Mouse (Mus musculus) adrenal gland, adult 18-20 months (tissue): ENCODE results near the gene Recql5. TPM values are rescaled to one million over a fixed set of nuclear protein-coding genes. Genes with fewer than 3 reads are reported as not detected.

Source experiments
- DNase-seq, 2 experiments: peaks; one replicate each; pipeline ENCODE4 v3.0.0; 2021 to 2022; ENCODE audit warnings: low spot score in 2 of 2
- long read RNA-seq, 2 experiments: library from polyadenylated mRNA; stranded (forward); transcript quantifications; one replicate each; pipeline ENCODE4 v2.0.0; 2021
- total RNA-seq, 2 experiments: library from RNA; stranded (reverse); gene quantifications; 1 replicate in 1 of 2; 2 replicates in 1 of 2; pipeline ENCODE4 v1.2.3; 2021

Gene Recql5
- total RNA-seq = 10 to 100 TPM; 17.1 to 27.1 TPM
- long read RNA-seq, experiment 1, transcript Recql5-201 (19 exons, 3,971 nt) = major isoform, 6 of 15 reads
- long read RNA-seq, experiment 1, partial matches to known transcripts = 1 of 15 reads
- long read RNA-seq, experiment 1, other reads (novel, unspliced or antisense) = 8 of 15 reads
- long read RNA-seq, experiment 2, transcript Recql5-201 (19 exons, 3,971 nt) = major isoform, 16 of 26 reads
- long read RNA-seq, experiment 2, partial matches to known transcripts = 6 of 26 reads
- long read RNA-seq, experiment 2, other reads (novel, unspliced or antisense) = 4 of 26 reads

DNA sequence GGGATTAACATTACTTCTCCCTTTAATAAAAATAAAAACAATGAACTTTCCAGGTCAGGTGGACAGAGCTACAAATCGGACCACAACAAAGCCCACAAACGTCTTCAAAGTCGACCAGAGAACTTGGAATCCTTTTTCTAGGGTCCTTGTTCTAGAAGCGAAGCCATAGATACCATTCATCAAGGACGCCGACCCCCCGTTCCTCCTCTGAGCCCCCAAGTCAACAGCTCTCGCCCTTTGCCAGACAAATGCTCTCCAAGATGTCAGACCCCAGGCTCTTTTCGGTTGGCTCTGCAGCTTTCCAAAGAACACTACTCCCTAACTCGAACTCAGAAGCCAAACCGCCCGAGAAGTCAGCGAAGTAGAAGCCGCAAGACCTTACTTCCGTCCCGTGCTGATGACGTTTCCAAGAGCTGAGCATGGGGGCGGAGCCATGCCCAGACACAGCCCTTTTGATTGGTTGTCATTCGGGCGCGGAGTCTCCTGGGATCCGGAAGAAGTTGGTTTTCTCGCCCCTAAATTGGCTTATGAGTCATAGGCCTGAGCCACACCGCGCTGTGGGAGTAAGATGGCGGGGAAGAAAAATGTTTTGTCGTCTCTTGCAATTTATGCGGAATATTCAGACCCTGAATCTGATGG, at the start of gene Recql5, which contains the start of gene Sap30bp:
Gene Recql5 (minus strand): TSS at position 370 of the 639 bp plus-strand sequence.
Gene Sap30bp (plus strand): TSS at position 175 of the 639 bp plus-strand sequence.
- peak; percentile 95 to 97 for DNase-seq

- DNase-seq = no peak
These were observed 49.2 kb upstream of the Recql5 start for GRCm38 (mm10) chr11:115982472-115982871.

DNA sequence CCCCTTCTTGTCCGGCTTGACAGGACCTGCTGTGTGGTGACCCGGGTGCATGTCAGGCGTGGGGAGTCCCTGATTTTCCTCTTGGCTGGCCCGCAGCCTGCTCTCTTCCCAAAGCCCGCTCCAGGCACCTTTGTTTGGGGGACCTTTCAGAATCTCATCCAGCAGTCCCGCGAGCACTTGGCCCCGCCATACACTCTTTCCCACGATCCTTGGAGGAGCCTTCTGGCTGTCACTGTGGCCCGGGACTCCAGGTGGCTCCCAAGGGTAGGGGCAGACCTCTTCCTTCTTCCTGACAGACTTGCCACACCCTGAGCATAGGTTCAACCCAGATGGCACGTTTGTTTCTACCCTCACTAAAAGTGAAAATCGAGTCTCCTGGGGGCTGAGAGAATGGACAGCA, 42.3 kb upstream of the Recql5 start:
- DNase-seq = no peak

DNA sequence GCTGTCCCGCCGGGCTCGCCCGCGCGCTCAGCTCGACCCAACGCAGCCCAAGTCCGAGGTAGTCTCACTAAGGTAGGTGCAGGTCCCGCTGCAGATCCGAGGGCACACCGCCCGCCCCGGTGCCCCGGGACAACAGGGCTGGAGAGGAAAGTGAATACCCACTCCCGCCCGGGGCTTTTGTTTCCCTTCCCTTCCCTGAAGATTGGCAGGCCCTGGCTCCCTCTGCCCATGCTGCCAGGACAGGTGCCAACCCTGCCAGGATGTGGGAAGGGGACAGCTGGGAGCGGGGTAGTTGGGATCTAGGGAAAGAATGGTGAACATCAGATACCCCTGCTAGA, 41.8 kb upstream of the Recql5 start:
- DNase-seq = no peak

DNA sequence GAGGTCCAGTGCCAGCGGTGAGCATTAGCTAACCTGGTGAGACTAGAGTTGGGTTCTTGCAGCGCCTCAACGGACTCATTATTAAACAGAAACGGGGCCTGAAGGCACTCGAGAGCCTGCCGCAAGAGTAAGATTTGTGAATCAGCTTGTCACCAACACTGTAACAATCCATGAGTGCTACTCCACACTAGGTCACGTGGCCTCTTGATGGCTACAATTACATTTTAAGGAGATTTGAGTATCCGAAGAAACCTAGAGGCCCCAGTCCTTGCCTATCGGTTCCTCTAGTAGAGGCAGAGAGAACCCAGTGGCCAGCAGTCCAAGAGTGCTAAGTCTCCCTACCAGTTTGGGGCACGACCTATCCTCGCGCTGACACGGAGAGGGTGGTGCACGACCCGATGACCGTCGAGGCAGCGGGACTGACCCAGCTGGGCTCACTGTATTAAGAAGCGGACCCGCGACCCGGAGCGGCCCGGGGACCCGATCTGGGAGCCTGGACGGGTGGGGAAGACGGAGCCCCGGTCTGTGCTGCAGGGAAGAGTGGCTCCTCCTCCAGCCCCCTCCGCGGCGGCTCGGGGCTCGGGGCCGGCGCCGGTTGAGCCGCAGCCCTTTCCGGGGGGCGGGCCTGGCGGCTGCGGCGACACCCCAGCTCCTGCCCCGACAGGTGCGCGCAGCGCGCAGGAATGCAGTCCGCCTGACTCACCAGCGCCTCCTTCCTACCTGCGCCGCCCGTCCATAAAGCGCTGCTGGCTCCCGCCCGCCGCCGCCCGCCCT, 41.2 kb upstream of the Recql5 start, which contains the start of gene Itgb4:
Gene Itgb4 (plus strand): TSS at position 401 of the 774 bp plus-strand sequence.
- DNase-seq = no peak

DNA sequence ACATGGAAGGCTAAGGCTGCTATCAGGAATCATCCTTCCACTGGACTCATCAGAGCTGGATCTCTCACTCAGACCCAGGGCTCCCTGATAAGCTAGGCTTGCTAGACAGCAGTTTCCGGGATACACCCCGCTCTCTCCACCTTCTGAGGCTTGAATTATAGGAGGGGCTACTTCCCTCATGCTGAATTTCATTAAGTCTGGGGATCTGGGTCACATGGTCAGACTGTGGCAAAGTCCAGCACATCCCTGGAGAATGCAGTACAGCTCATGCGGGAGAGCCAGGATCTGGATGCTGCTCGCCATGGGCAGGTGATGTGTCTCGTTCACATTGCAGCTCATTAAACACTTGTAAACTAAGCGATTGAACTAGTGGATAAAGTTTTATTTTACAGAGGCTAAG, 37.7 kb upstream of the Recql5 start:
- no peak for DNase-seq

- no peak for DNase-seq
These were observed 36.9 kb upstream of the Recql5 start for GRCm38 (mm10) chr11:115970006-115970673.

- no peak for DNase-seq
These were observed 35.6 kb upstream of the Recql5 start for GRCm38 (mm10) chr11:115968731-115969405.

- peak; percentile 54 to 60 for DNase-seq
These were observed 31.8 kb upstream of the Recql5 start for GRCm38 (mm10) chr11:115964977-115965604.

DNA sequence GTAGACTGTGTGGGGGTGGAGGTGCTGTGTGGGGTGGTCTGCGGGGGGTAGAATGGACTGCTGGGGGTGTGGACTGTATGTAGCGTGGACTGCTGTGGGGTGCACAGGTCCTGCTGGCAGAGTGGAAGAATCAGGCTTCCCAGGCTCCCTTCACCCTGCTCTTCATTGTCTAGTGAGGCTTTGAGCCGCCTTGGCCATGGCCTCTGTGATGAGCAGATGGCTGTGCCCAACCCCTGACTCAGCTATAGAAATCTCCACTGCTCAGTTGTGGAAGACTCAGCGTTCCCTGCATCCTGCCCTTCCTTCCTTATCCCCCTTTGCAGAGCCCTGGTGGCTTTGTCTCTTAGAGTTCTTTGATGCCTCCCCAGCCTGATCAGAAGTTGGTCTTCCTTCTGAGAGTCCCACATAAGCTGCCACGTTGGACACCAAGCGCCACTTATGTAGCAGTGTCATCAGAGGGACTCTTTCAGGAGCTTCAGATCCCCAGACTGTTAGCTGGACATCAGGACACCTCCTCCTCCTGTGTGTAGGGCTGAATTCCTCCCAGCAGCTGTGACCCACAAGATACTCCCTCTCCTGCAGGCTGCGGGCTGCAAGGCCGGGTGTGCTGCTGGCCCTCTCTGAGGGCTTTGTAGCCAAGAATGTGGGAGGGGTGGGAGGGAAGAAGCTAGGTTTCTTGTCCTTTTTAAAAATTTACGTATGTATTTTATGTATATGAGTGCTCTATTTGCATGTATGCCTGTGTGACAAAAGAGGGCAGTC, 29.6 kb upstream of the Recql5 start:
- no peak for DNase-seq

- no peak for DNase-seq
These were observed 25.7 kb upstream of the Recql5 start for GRCm38 (mm10) chr11:115959018-115959417.

DNA sequence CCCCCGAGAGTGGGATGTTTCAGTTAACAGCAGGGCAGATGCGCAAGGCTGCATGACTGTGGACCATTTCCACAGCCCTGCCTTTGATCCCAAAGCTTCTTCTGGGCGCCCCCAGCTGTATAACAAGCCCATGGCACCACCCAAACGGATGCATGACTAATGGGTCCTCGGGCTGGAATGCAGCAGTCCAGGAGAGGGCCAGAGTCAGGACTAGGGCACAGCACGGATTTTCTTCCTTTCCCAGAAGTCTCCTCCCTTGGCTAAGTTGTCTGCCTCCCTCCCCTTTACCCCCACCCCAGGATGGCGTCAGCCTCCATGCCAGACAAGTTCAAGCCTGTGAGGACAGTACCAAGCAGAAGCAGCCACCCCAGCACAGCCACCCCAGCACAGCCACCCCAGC, 24.7 kb upstream of the Recql5 start:
- no peak for DNase-seq

- no peak for DNase-seq
These were observed 23.2 kb upstream of the Recql5 start for GRCm38 (mm10) chr11:115956453-115956852.

- DNase-seq = no peak
These were observed 22.1 kb upstream of the Recql5 start for GRCm38 (mm10) chr11:115955195-115955858.

GRCm38 (mm10) chr11:115954712-115955111, 21.4 kb upstream of the Recql5 start:
- DNase-seq = no peak

DNA sequence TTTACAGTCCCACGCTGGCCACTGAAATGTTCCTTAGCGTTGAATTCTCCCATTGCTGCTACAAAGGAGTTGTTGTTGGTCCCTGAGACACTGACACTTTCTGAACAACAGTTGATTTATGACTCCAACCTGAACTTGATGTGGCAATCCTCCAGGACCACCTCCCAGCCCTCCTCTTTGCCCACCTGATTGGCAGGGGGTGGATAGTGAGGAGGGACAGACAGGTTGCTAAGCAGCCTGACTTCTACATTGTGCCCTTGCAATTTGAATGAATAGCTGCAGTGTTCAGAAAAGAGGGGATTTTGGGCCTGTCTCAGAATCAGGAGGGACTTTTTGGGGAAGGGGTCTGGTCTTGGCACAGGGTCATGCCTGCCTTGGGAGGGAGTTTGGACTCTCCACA, 17.4 kb upstream of the Recql5 start:
- DNase-seq = no peak

- no peak for DNase-seq
These were observed 15.0 kb upstream of the Recql5 start for GRCm38 (mm10) chr11:115948316-115948715.

GRCm38 (mm10) chr11:115946221-115946828, 13.0 kb upstream of the Recql5 start:
- DNase-seq = no peak

DNA sequence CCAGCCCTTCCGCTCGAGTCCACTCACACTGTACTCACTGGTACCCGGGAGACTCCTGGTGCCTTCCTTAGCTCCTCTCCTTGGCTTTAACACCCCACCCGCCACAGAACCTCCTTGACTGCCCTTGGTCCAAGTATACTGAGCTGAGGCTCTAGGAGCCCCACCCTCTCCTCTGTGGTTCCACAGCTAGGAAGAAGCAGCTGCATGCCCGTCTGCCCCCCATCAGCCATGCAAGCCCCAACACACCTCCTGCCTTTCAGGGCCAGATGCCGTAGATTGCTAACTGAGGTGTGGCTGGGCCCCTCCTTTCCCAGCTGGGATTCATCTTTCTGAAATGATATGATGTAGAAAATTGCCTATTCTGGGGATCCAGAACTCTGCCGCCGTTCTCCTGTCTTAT, 12.0 kb upstream of the Recql5 start:
- no peak for DNase-seq
